Mouse (Mus musculus) CD4-positive, CD25-positive, alpha-beta regulatory T cell, adult 4 months (primary cell): ENCODE measurements around the gene Hsf4. TPM values are rescaled to one million over a fixed set of nuclear protein-coding genes. Genes with fewer than 3 reads are reported as not detected.
"Not testable (repeated sequence)": the region's sequence is repeated elsewhere in the genome, so short reads cannot be mapped to it uniquely, and the experiment has no call there.

Experiments used
- ATAC-seq: one replicate; pipeline ENCODE4 v1.8.0; 2017
- polyA plus RNA-seq, 2 experiments: library from polyadenylated mRNA; unstranded; fragments of 100-300 nt; shearing (Covaris generic); gene quantifications; one replicate each; pipeline ENCODE4 v1.2.1; 2017

Gene Hsf4
- under 1 TPM; 0.26 to 0.39 TPM for polyA plus RNA-seq

DNA sequence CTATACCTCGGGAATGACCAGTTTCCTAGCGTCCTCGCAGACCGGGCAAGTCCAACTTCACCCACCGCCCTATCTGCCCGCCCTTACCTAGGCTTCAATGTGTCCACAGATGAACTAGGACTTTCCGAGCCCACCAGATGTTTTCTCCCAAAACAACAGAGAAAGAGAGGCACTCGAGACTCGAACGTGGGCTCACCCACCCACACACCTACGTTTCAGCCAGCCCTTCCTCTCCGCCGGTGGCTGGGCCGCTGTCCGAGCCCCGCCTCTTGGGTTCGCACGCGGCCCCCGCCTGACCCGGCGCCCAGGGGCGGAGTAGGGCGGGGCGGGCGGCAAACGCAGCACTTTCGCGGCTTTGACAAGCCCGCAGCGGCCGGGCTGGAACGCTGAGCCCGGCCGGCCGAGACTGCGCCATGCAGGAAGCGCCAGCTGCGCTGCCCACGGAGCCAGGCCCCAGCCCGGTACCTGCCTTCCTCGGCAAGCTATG lies at the start of gene Hsf4:
Hsf4 (plus strand) TSS at position 341 of the 487 bp plus-strand sequence.
- no peak for ATAC-seq

GRCm38 (mm10) chr8:105223850-105224249 lies 45.8 kb upstream of the Hsf4 start:
- ATAC-seq: no peak

GRCm38 (mm10) chr8:105224413-105225271 lies 45.0 kb upstream of the Hsf4 start, which contains the start of gene D230025D16Rik:
D230025D16Rik (plus strand) TSS chr8:105225145.
- ATAC-seq: peak; percentile 92

GRCm38 (mm10) chr8:105225272-105225593 lies 44.4 kb upstream of the Hsf4 start:
- ATAC-seq: peak; percentile 54

DNA sequence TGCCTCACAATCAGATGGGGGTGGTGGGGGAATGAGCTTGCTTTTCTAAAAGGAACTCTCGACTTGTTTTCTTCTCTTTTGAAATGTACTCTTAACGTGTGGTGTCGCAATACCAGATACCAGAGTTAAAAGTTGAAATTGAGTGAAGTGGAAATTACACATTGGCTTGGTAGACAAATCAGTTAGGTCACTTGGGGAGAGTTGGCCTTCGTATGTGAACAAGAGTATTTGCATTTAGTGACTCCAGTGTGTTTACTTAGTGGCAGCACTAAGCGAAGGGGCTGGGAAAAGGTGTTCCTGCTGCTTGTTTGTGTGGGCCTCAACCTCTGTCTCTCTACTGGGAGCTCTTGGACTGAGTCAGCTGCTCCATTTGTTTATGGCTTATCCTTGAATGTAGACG lies 43.7 kb upstream of the Hsf4 start:
- ATAC-seq: no peak

DNA sequence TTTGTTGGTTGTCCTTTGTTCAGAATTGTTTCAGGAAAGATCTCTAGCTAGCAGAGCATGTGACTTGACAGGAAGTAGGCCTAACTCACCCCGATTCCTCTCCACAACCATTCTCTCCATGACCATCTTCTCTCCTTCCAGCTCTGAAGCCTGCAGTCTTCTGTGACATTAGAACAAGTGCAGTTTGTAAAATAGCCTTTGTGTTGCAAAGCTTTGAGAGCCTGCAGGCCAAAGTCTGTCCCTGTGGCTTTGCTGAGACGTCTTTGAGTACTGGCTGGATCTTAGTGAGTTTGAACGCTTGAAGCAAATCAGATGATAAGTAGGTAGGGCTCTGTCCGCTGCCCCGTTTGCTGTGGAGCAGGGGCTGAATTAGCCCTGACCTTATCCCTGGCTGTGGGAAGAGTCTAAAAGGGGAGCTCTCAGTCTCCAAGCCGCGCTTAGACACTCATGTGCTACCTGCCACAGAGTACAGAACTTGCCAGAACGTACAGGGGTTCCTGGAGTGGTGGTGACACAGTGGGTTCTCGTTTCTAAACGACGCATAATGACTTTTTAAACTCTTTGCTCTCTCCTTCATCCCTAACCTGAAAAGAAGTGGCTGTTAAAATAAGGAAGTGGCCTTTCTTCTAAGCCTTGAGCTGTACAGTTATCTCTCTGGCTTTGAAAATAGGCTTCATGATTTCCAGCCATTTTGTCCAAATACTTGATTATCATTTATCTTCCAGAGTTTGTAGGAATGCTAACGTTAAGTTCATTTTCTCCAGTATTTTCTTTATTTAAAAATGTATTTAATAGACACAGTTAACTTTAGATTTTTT lies 37.9 kb upstream of the Hsf4 start:
- ATAC-seq: no peak

DNA sequence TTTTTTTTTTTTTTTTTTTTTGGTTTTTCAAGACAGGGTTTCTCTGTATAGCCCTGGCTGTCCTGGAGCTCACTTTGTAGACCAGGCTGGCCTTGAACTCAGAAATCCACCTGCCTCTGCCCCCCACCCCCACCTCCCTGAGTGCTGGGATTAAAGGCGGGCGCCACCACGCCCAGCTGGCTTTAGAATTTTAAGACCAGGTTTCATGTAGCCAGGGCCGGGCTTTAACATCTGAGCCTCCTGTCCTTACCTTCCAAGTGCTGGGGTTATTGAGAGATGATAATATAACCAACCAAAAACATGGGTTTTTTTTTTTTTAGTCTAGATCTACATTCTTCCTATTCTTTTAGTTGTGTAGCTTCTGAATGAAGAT lies 37.3 kb upstream of the Hsf4 start:
- ATAC-seq: not testable (repeated sequence)

DNA sequence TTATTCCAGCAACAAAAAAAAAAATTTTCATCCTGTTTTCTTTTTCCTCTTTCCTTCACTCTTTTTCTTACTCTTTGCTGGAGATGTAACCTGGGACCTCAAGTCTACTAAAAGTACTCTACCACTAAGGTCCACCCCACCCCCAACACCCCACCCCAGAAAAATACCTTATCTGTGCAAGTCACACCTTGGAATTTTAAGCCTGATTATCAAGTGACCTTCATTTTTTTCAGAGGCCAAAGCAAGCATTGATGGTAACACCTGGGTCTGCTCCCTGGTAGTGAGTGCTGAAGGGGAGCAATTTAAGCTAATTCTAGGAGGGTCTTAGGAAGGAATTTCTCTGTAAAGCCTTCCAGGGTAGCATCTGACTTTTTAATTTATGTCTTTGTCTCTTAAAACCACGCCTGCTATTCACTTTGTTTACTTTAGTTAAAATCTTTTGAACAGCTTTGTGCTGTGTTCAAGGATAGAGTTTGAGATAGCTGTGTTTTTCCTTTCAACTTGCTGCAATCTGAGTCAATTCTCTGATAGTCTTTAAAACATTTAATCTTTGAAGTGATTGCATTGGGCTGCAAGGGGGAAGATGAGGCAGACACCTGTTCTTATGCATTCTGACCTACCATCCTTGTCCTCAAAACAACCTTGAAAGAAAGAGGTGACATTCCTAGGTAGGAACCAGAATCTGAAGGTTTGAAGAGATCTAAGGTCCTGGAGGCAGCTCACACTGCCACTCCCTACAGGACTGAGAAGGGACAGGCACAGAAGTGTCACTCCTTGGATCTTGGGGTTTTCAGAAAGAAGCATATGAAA lies 36.3 kb upstream of the Hsf4 start:
- ATAC-seq: no peak

- ATAC-seq: no peak
These were observed 34.4 kb upstream of the Hsf4 start for GRCm38 (mm10) chr8:105235206-105235605.

DNA sequence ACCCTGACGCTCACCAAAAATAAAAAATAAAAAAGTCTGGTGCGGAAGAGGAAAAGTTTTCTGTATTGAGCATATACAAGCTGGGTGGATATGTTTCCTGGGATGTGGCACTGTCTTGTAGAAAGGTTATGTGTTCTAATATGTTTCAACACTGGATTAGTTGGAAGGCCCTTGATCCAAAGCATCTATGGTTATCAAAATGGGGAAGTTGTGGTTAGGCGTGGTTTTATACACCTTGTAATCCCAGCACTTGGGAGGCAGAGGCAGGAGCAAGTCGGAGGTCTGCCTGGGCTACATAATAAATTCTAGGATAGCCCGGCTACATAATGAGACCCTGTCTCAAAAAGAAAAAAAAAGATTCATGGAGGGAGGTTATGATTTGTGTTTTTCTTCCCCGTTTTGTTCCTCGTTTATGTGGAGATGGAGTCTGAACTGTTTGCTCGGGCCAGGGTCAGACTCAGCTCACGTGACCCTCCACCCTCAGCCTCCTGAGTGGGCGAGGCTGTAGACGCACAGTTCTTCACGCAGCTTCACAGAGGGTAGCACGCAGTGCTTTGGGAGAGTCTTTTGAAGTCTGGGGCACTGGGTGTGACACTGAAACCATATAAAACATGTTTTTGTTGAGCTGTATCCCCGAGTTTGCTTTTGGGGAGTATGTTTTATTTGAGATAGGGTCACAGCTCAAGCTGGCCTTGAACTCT lies 32.0 kb upstream of the Hsf4 start:
- ATAC-seq: no peak

- no peak for ATAC-seq
These were observed 28.6 kb upstream of the Hsf4 start for GRCm38 (mm10) chr8:105241016-105241415.

DNA sequence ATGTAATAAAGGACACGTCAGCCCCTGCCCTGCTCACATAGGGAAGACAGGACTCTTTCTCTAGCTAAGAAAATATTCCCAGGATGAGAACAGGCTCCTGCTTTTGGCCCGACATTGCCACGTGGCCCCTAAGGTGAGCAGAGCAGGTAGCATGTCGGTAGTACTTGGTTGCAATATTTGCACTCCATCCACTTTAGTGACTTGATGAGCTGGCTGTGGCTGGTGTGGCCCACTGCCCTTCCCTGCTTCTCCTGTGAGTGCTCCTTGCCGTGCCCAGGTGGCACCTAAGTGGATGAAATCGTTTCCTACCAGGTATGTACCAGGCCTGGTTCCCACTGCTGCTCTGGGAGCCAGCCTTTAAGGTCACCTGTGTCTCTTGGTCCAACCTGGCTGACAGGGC lies 17.6 kb upstream of the Hsf4 start:
- no peak for ATAC-seq

DNA sequence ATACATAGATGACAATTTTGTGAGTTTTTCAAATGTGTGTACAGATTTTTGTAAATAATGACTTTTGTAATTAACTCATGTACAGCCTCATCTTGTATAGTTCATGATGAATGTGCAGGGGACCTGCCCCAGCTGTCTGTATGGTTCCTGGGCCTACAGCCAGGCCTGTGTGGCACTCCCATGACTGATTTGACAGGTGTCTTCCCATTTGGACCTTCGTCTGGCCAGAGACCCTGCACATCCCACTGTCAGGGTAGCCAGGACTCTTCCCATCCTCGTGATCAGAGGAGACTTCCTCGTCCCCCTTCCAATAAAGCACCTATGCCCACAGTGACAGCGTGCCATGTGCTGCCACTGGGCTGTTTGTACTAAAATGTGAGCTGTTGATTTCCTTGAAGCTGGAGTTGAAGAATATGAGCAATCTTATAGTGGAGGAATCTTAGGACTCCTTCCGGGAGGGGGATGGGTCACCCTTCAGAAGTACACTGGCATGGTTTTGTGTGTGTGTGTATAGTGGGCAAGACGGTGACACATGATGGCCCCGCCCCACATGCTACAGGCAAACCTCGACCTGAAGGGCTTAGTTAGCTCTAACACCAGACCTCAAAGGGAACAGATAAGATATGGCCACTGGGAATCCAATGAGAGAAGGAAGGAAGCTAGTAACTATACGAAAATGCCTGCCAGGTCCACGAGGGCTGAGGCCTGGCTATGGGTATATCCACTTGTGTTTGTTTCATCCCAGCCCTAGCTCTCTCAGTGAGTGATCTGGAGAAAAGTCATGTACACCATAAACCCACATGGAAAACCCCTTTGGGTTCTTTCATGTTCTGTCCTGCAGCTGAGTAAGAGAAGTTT lies 16.7 kb upstream of the Hsf4 start:
- no peak for ATAC-seq

DNA sequence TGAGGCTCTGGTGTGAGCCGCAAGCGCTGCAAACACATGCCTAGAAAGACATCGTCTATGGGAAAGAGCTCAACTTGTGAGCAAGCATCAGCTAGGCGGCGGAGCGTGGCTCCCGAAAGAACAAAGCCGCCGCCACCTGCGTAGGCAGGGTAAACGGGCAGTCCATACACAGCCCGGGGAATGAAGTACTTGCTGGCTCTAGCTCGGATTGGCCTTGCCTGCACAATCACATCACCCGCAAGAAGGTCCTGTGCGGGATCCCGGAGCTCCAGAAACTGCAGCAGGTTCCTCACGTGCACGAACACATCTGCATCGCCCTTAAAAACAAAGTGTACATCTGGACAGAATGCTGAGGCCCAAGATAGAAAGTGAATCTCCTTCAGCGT lies 15.8 kb upstream of the Hsf4 start:
- ATAC-seq: no peak

DNA sequence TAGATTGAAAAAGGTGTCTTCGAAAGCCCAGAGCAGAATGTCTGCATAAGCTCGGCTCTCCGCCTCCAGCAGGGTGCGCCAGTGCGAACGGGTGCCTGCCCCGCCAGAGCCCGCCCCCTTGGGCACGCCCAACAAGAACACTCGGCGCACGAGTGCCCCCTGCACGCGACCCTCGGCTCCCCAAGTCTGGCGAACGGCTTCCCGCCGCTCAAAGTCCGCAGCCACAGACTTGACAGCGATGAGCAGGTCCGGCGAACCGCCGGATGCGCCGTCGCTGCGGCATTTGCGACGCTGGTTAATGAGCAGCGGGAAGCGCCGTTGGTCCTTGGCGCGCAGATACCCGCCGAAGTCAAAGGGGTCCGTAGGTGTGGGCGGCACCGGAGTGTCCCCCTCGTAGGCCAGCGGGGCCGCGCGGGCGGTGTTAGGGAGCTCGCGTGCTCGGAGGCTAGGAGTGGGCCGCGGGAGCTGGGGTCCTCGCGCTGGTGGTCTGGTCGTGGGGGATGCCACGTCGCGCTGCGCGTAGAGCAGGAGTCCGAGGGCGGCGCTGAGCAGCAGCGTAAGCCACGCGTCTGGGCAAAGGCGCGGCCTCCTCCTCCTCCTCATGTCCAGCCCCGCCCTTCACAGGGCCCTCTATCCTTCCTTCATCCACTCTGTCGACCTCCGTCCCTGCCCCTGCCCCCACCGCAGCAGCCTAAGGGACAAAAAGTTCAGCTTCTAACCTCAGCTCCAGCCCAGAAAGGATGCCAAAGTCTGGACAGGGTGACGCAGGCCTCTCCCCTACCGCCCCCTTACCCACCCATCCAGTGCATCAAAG lies 15.2 kb upstream of the Hsf4 start:
- ATAC-seq: peak; percentile 88

GRCm38 (mm10) chr8:105254966-105255350 lies 14.6 kb upstream of the Hsf4 start, which contains the start of gene B3gnt9:
B3gnt9 (minus strand) TSS chr8:105255153.
- peak; percentile 51 for ATAC-seq

DNA sequence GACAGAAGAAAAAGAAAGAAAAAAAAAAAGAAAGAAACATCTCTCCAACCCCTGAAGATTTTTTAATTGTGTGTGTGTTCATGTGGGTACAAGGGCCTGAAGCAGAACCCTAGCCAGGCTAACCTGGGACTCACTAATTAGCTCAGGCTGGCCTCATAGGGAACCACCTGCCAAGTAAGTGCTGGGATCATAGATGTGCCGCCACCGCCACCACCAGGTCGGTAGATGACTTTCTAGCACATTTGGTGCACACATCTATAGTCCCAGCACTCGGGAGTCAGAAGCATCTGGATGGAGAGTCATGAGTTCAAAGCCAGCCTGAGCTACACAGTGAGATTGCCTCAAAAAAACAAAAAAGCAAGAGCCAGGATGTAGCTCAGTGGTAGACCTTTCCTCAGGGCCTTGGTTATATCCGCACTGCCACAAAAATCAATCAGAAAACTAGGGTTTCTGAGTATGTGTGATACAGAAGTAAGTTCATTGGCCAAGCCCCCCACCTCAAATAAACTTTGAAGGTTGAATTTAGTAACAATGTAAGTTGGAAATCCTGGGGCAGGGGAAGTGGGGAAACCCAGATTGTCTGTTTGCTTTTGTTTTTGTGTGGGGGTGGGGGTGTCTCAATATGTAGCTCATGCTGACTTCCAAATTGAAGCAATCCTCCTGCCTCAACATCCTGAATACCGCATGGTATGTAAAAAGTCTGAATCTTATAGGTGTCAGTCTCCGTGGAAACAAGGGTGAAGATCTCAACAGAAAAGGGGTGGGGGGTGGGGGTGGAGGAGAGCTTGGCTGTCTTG lies 12.1 kb upstream of the Hsf4 start:
- ATAC-seq: no peak

DNA sequence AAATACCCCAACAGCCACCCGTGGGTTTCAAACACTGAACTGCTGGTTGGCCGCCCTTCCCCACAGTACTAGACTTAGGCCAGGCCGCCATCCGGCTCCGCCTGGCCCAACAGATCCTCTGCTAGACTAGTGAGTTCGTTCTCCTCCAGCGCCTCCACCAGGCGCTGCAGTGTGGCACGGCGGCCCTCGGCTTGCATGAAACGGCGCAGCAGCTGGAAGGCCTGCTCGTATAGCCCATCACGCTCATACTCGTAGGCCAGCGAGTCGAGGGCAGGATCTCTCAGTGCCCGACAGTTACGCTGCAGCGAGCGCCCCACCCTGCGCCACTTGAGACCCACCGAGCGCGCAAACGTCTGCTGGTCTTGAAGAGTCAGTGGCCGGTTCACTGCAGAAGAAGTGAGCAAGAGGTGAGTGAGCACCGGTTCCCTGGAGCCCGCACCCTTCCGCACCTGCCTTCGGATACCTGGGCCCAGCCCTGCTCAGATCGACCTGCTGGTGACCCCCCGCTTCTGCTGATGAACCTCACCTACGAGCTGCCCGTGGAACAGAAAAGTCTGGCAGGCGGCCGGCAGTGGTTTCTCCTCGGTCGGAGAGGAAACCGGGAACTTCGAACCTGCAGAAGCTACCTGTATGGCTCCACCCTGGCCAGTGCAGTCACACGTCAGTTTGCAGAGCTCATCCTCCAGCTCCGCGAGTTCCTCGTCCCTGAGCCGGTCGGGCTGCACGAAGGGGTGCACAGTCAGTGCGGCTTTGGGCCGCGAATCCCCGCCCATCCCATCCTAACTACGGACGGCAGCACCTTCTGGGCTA lies 10.5 kb upstream of the Hsf4 start:
- no peak for ATAC-seq
